Mouse (Mus musculus): ENCODE data around the gene Gm12845. TPM values are rescaled to one million over a fixed set of nuclear protein-coding genes. Genes with fewer than 3 reads are reported as not detected.

Gm12845 gene
- polyA plus RNA-seq, 1 experiment from 2014 or later = not detected

- H3K27ac ChIP-seq (ENCODE audit: low read depth, low read length) = no peak overlapping the region
- 38% methylated on average over 9 of the region's 9 CpGs for WGBS
- H3K9ac ChIP-seq (ENCODE audit: low read depth, low read length) = no peak overlapping the region
- no peaks in the 10 kb centered on the region for H3K36me3 ChIP-seq (ENCODE audit: control insufficient read depth, insufficient read depth, low read length)
- no peak for ATAC-seq (ENCODE audit: low FRiP score, low TSS enrichment)
- no peaks in the 10 kb centered on the region for H3K4me1 ChIP-seq (ENCODE audit: control insufficient read depth, insufficient read depth, low read length)
- H3K9me3 ChIP-seq (ENCODE audit: control insufficient read depth, low read length) = no peaks in the 10 kb centered on the region
- H3K27me3 ChIP-seq (ENCODE audit: control insufficient read depth, insufficient read depth, low read length) = no peaks in the 10 kb centered on the region
- H3K4me2 ChIP-seq (replicated peaks; ENCODE audit: low read depth, low read length) = no peak overlapping the region
- no peak overlapping the region for H3K4me3 ChIP-seq (ENCODE audit: low read length)
These were observed 48.7 kb downstream of the Gm12845 start for GRCm38 (mm10) chr4:117772960-117773359.

Other genes with a start within 250 kb of the Gm12845 start
- 50.8 and 59.3 TPM in 2 replicates for gene Rnf220, start 227.4 kb upstream of the Gm12845 start, polyA plus RNA-seq (2014; fragmentation: Nextera tagmentation; extraction: Ambion mirVana)
- 138 and 161 TPM in 2 replicates for gene Eri3, start 174.0 kb upstream of the Gm12845 start, polyA plus RNA-seq (2014; fragmentation: Nextera tagmentation; extraction: Ambion mirVana)
- gene Dmap1, start 42.1 kb upstream of the Gm12845 start, polyA plus RNA-seq (2014; fragmentation: Nextera tagmentation; extraction: Ambion mirVana) = 66.1 and 67.3 TPM in 2 replicates
- not detected in 2 replicates for gene Klf17, start 41.2 kb downstream of the Gm12845 start, polyA plus RNA-seq (2014; fragmentation: Nextera tagmentation; extraction: Ambion mirVana)
- gene Slc6a9, start 110.1 kb downstream of the Gm12845 start, polyA plus RNA-seq (2014; fragmentation: Nextera tagmentation; extraction: Ambion mirVana) = 9.4 and 11.0 TPM in 2 replicates
- gene Ccdc24, start 148.1 kb downstream of the Gm12845 start, polyA plus RNA-seq (2014; fragmentation: Nextera tagmentation; extraction: Ambion mirVana) = 1.8 and 2.0 TPM in 2 replicates
- 30.9 and 31.5 TPM in 2 replicates for gene B4galt2, start 159.1 kb downstream of the Gm12845 start, polyA plus RNA-seq (2014; fragmentation: Nextera tagmentation; extraction: Ambion mirVana)
- gene Atp6v0b, start 162.9 kb downstream of the Gm12845 start, polyA plus RNA-seq (2014; fragmentation: Nextera tagmentation; extraction: Ambion mirVana) = 182 and 213 TPM in 2 replicates
- 19.1 and 22.0 TPM in 2 replicates for gene Dph2, start 167.6 kb downstream of the Gm12845 start, polyA plus RNA-seq (2014; fragmentation: Nextera tagmentation; extraction: Ambion mirVana)
- gene Ipo13, start 190.6 kb downstream of the Gm12845 start, polyA plus RNA-seq (2014; fragmentation: Nextera tagmentation; extraction: Ambion mirVana) = 29.0 and 40.1 TPM in 2 replicates
- 2.7 and 3.0 TPM in 2 replicates for gene Artn, start 205.4 kb downstream of the Gm12845 start, polyA plus RNA-seq (2014; fragmentation: Nextera tagmentation; extraction: Ambion mirVana)

Measured in kidney, embryonic 14.5 days (tissue).